15 mouse cellular contexts compared by ENCODE assay signal in genomic region chr9:122370292-122370794, GRCm38 (mm10).
"Had no signal": no experiment of that assay in that cellular context is flagged by ENCODE, and none has a peak within 500 bp of the region (broad histone marks: within the 10 kb centered on the region; RNA-seq: fewer than 3 reads in every experiment).

No protein-coding gene starts in this region.

- H3K27ac ChIP-seq: kidney, embryonic 15.5 days; left cerebral cortex, adult 2 months; limb, embryonic 10.5 days; midbrain, embryonic 12.5 days; stomach, postnatal 0 days had no signal

- H3K9ac ChIP-seq: kidney, embryonic 15.5 days; lung, embryonic 14.5 days; midbrain, embryonic 12.5 days had no signal

- H3K9me3 ChIP-seq: kidney, embryonic 15.5 days; limb, embryonic 10.5 days; megakaryocyte, embryonic 14.5 days; midbrain, embryonic 12.5 days had no signal

- DNase-seq: kidney, adult 2 months; kidney, postnatal 14 days; lung, embryonic 14.5 days; lung, postnatal 10 days; lung, postnatal 4 days; right cerebral cortex, postnatal 14 days; thymus, postnatal 4 days had no signal

- H3K4me3 ChIP-seq: kidney, embryonic 15.5 days; left cerebral cortex, adult 2 months; limb, embryonic 10.5 days; megakaryocyte, embryonic 14.5 days; midbrain, embryonic 12.5 days had no signal

- H3K27me3 ChIP-seq: kidney, embryonic 15.5 days; megakaryocyte, embryonic 14.5 days; midbrain, embryonic 12.5 days had no signal

- H3K4me2 ChIP-seq: kidney, embryonic 15.5 days; lung, embryonic 14.5 days; midbrain, embryonic 12.5 days had no signal

- H3K4me1 ChIP-seq: midbrain, embryonic 12.5 days had no signal

- H3K36me3 ChIP-seq: limb, embryonic 10.5 days; midbrain, embryonic 12.5 days had no signal

- ATAC-seq: intestine, embryonic 16.5 days; midbrain, embryonic 16.5 days had no signal
